Mouse (Mus musculus) gastrocnemius, postnatal 36 days (tissue): ENCODE measurements around the gene Polr2f. TPM values are rescaled to one million over a fixed set of nuclear protein-coding genes. Genes with fewer than 3 reads are reported as not detected.

ENCODE experiments used
- DNase-seq, 2 experiments: peaks; one replicate each; pipeline ENCODE4 v3.0.0; 2022
- intact Hi-C: fragments of 180-260 bp; cut with DNase I; formaldehyde crosslinking; loops from one replicate; pipeline ENCODE4 v1.15.1; 2025
- total RNA-seq, 2 experiments: library from RNA; stranded (reverse); gene quantifications; 2 replicates each; pipeline ENCODE4 v1.2.3; 2021

Polr2f gene
- total RNA-seq, 2 experiments from 2014 or later = 65.9 to 67.1 TPM

- intact Hi-C loops = loop anchor here (5.0 kb wide), 1 partner anchor 108 kb away; no protein-coding TSS in a partner anchor
- DNase-seq = no peak
Measured at GRCm38 (mm10) chr15:79145522-79145921, 4.7 kb downstream of the Polr2f start.

DNA sequence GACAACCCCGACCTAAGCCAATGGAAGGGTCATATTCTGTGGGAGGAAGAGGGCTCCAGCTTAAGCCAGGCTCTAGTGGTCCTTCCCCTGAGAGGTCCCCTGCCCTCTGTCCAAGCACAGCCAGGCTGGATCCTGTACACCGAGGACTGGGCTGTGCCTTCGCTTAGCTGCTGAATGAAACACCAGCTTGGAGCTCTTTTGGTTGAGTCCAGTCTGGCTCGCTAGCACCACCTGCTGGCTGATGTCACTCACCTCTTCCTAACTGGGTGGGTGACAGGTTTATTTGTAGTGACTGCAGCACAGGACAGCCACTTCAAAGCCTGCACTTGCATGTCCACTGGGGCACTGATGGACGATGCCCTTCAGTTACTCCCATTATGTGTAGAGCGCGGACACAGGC, 7.7 kb downstream of the Polr2f start:
- peak; percentile 76 to 84 for DNase-seq
- intact Hi-C loops = loop anchor here (1.0 to 5.0 kb wide), 2 partner anchors 55 to 111 kb away; no protein-coding TSS in a partner anchor

- intact Hi-C loops = no loop called here
- no peak for DNase-seq
Measured at GRCm38 (mm10) chr15:79151881-79152280, 11.1 kb downstream of the Polr2f start.

DNA sequence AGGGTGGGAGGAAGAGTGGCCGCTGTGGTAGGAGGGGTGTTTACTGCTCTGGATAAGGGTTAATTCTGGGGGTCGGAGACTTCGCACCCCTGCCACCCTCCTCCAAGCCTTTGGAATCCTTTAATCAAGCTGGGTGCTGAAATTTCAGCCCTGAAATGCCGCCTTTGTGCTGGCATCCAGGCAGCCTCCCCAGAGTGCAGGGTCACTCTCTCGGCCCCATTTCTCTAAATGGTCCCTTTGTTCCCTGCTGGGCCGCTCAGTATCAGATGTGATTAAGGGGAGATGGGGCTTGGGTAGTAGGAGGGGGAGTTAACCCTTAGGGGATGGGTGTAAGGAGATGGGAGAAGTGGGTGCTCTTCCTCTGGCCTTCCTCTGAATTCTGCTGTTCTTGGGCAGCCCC, 11.9 kb downstream of the Polr2f start:
- intact Hi-C loops = no loop called here
- no peak for DNase-seq

GRCm38 (mm10) chr15:79155572-79155971, 14.8 kb downstream of the Polr2f start:
- intact Hi-C loops = no loop called here
- no peak for DNase-seq

DNA sequence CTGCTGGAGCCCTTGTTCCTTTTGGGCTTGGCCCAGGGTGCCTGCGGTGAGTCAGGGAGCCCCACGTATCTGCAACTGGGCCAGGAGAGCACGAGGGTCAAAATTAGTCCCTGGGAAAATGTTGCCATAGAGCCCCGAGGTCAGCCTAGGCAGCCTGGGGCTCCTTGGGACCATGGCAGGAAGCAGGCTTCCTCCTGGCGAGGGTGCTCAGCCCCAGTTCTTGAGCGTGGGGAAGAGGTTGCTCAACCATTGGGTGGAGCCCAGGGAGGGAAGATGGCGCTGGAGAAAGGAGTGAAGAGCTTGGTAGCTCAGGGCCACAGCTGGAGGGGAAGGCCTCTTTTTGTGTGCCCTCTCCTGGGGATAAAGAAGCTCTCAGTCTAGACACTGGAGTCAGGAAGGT, 21.5 kb downstream of the Polr2f start:
- no peak for DNase-seq
- intact Hi-C loops = no loop called here

- intact Hi-C loops = no loop called here
- no peak for DNase-seq
Measured at GRCm38 (mm10) chr15:79162822-79163221, 22.0 kb downstream of the Polr2f start.

- intact Hi-C loops = no loop called here
- no peak for DNase-seq
Measured at GRCm38 (mm10) chr15:79164251-79164650, 23.4 kb downstream of the Polr2f start.

- intact Hi-C loops = no loop called here
- DNase-seq = no peak
Measured at GRCm38 (mm10) chr15:79165140-79165539, 24.3 kb downstream of the Polr2f start, which contains the start of gene Sox10. Gene Sox10, minus strand, starts transcription at chr15:79165240.

DNA sequence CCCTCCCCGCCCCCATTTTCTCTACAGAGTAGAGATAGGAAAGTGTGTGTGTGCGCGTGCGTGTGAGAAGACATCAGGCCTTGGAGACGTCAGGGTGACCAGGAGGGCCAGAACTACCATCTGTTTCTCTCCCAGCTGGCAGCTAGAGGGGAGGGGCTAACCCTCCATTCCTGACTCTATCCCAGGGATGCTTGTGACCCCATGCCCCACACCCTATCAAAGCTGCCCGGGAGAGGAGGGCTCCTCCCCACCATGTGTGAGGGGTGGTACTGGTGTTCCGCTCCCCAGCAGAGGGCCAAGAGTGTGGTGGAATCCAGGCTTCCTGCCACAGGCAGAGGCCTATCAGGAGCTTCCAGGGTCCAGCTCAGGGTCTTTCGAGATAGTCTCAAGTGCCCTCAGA, 25.9 kb downstream of the Polr2f start:
- intact Hi-C loops = no loop called here
- no peak for DNase-seq

DNA sequence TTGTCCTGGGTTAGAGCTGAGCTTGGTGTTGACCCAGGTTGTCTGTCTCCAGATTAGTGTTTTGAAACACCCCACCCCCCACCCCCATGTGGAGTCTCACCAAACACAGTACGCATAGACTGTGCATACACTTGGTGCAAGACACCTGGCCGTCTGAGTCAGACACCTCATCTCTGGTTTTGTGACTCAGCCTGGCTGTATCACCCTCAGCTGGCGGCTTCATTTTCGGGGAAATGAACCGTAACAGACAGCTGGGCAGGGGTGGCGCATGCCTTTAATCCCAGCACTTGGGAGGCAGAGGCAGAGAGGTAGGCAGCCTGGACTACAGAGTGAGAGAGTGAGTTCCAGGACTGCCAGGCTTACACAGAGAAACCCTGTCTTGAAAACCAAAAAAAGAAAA, 36.1 kb downstream of the Polr2f start:
- intact Hi-C loops = no loop called here
- DNase-seq = no peak

DNA sequence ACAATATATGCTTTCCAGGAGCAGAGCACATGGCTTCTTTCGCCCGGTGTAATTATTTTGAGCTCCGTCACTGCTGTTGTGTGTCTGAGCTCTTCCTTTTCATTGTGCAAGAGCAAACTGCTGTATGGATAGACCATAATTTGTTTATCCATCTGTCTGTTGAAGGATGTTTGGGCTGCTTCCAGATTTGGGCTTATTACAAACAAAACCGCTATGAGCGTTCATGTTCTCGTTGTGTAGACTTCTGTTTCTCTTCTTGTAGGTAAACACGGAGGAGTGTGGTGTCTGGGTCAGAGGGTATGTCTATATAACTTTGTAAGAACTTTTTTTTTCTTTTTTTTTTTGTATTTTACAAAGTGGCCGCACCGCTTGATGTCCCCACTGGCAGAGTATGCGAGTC, 44.4 kb downstream of the Polr2f start:
- intact Hi-C loops = no loop called here
- no peak for DNase-seq

GRCm38 (mm10) chr15:79187819-79188218, 47.0 kb downstream of the Polr2f start:
- DNase-seq = no peak
- intact Hi-C loops = no loop called here

DNA sequence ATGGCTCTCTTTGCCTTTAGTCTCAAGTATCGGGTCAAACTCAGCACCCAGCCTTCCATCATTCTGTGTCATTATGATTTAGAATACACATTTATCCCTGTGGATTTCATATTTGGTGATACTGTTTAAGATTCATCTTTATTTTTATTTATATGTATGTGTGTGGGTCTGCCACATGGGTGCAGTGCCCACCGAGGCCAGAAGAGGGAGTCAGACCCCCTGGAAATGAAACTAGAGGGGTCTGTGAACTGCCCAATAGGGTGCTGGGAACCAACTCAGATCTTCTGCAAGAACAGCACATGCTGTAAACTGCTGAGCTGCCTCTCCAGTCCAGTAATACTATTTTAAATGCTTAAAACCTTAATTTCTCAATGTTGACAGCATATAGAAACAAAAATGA, 50.6 kb downstream of the Polr2f start:
- intact Hi-C loops = no loop called here
- no peak for DNase-seq

GRCm38 (mm10) chr15:79192450-79192849, 51.6 kb downstream of the Polr2f start:
- no peak for DNase-seq

DNA sequence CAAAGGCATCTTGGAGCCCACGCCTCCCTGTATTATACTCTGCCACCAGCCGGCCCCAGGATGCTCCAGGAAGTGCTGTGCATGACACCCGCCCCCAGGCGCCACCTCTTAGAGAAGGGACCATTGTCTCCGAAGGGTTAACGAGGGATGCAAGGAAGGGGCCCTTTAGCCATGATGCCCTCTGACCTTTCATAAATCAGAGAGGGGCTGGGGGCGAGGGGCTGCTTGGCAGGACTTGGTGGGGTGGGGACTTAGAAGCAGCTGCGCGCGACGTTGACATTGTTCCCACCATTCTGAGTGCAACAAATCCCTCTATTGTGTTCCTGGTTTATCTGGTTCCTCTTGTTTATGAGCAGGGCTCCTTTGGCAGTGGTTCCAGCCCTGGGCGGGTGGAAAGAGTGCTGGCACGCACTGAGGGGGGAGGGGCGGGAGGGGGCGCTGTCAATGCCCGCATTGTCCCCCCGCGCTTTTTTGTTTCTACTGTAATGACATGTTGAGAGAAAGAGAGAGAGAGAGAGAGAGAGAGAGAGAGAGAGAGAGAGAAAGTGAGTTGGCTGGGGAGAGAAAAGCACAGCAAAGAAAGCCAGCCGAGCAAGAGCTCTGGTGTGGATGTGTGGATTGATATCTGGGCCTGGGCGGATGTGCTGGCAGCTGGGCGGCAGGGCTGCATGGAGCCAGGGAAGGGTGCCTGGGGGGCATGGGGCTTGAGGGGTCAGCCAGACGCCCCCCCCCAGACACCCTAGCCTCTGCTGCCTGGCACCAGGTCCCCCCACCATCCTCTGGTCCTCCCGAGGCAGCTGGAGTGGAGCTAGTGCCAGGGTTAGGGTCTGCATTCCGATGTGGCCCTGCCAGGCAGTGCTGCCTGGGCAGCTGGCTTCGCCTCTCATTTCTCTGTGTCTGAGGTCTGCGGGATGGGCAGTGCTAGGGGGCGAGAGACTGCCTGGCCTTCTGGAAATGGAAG, 52.4 kb downstream of the Polr2f start:
- DNase-seq = no peak
- intact Hi-C loops = no loop called here

More at GRCm38 (mm10) chr15:79192450-79192849, 51.6 kb downstream of the Polr2f start:
- intact Hi-C loops = no loop called here

- intact Hi-C loops = no loop called here
- no peak for DNase-seq
Measured at GRCm38 (mm10) chr15:79194048-79194447, 53.2 kb downstream of the Polr2f start.

DNA sequence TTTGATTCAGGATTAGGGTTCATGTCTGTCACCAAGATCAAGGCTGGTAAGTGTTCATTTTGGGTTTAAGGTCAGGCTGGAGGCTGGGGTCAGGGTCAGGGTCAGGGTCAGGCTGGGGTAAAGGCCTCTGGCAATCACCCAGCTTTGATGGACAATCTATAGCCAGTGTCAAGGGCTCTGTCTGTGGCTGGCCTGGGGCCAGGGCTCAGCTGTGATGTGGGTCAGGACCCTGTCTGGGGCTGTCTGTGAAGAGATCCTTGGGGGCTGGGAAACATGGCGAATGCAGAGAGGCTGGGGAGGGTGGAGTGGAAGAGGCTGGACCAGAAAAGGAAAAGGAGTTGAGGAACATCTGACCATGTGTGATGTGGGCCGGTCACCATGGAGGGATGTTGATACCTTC, 54.1 kb downstream of the Polr2f start:
- intact Hi-C loops = no loop called here
- no peak for DNase-seq

GRCm38 (mm10) chr15:79195492-79195891, 54.7 kb downstream of the Polr2f start:
- intact Hi-C loops = no loop called here
- no peak for DNase-seq

DNA sequence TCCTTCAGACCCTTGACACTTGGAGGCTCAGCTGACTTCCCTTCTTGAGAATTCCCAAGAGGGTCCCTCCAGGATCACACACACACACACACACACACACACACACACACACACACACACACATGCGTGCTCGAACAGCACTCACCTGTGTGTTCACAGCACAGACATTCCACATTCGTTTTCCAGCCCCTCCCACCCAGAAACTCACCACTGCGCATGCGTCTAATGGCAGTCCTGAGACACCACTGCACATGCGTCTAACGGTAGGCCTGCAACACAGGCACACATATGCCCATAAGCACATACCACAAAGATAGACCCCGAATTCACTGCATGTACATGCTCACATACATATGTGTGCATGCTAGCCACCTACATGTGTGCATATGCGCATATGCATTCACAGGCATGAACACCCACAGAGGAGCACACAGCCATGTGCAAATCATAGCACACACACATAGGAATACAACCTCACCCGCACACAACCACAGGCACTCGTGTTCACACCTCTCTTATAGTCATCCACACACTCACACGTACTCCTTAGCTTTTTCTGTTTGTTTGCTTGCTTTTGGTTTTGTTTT, 58.7 kb downstream of the Polr2f start:
- intact Hi-C loops = no loop called here
- no peak for DNase-seq
